Mouse (Mus musculus): ENCODE results near the gene Hs3st2.

GRCm38 (mm10) chr7:121392740-121392993 is 1.0 kb downstream of the Hs3st2 start:
- TF ChIP-seq CTCF (IDR thresholded peaks at IDR 0.05; ENCODE audit: control insufficient read depth, insufficient read depth, insufficient read length) (no peak), MYOG (IDR thresholded peaks at IDR 0.05; ENCODE audit: control insufficient read depth, extremely low read depth, insufficient read length) (no peak), MYOD1 (IDR thresholded peaks at IDR 0.05; ENCODE audit: control insufficient read depth, insufficient read length, low read depth) (no peak), USF1 (IDR thresholded peaks at IDR 0.05; ENCODE audit: low read depth) (no peak)
